Mouse (Mus musculus) small intestine, adult 2 months (tissue): ENCODE results near the gene Psmd3. TPM values are rescaled to one million over a fixed set of nuclear protein-coding genes. Genes with fewer than 3 reads are reported as not detected.
"Not testable (repeated sequence)": the region's sequence is repeated elsewhere in the genome, so short reads cannot be mapped to it uniquely, and the experiment has no call there.

Source experiments
- H3K27ac ChIP-seq: fragments of 200-500 bp; 2 replicates; pipeline ENCODE4 v1.5.1; 2012; ENCODE audit warnings: low read depth, low read length, control low read depth, inconsistent platforms; ENCODE audit not compliant: insufficient read depth
- H3K27me3 ChIP-seq: fragments of 200-500 bp; 2 replicates; pipeline ENCODE4 v1.6.1; 2012; ENCODE audit warnings: mild to moderate bottlenecking, moderate library complexity, low read length, inconsistent platforms; ENCODE audit not compliant: control insufficient read depth, insufficient read depth
- H3K36me3 ChIP-seq: fragments of 200-500 bp; 2 replicates; pipeline ENCODE4 v1.6.1; 2012; ENCODE audit warnings: mild to moderate bottlenecking, low read length, control low read depth, inconsistent platforms; ENCODE audit not compliant: control insufficient read depth, insufficient read depth
- H3K4me1 ChIP-seq: fragments of 200-500 bp; 2 replicates; pipeline ENCODE4 v1.6.1; 2012; ENCODE audit warnings: low read length, inconsistent platforms, mixed read lengths; ENCODE audit not compliant: control insufficient read depth, insufficient read depth, insufficient read length
- H3K4me3 ChIP-seq: fragments of 200-500 bp; 2 replicates; pipeline ENCODE4 v1.5.1; 2012; ENCODE audit warnings: low read depth, mild to moderate bottlenecking, control low read depth, inconsistent platforms, low read length, moderate library complexity
- CTCF ChIP-seq: fragments of 200-500 bp; IDR thresholded peaks from 2 replicates; pipeline ENCODE4 v1.5.1; 2012; ENCODE audit warnings: low read depth, mild to moderate bottlenecking, control low read depth, inconsistent platforms, low read length, moderate library complexity, mixed read lengths; ENCODE audit not compliant: insufficient replicate concordance, insufficient read length; ENCODE audit errors: extremely low read depth
- POLR2A ChIP-seq: fragments of 200-500 bp; IDR thresholded peaks from 2 replicates; pipeline ENCODE4 v1.6.1; 2012; ENCODE audit warnings: low read depth, mild to moderate bottlenecking, control low read depth, inconsistent platforms, low read length, moderate library complexity
- WGBS: fragments of 180-500 bp; shearing (Covaris S2); methylation state at CpG from one replicate; pipeline ENCODE4 v1.1.7; 2018; 5-methylcytosine and 5-hydroxymethylcytosine counted together
- polyA plus RNA-seq: library from polyadenylated mRNA; depleted of rRNA; stranded (reverse); fragments of >200 nt; gene quantifications from 2 replicates; pipeline ENCODE4 v1.2.3, GENCODE M21; 2012

The Psmd3 gene
- polyA plus RNA-seq, 1 experiment: 139 TPM

- H3K4me1 ChIP-seq, H3K4me3 ChIP-seq, H3K27ac ChIP-seq, H3K36me3 ChIP-seq, H3K27me3 ChIP-seq: not testable (repeated sequence)
- WGBS: 11% methylated on average over 7 of the region's 7 CpGs
- TF ChIP-seq CTCF: peak; percentile 71; the same call in 1 of the 2 replicates
These were observed 27.3 kb upstream of the Psmd3 start for GRCm38 (mm10) chr11:98655076-98655475.

- TF ChIP-seq CTCF (0 out of 2 replicates have a peak, but pooled peaks have one; percentile 6), POLR2A (no peak)
- WGBS: 4% methylated on average over 6 of the region's 6 CpGs
- no peaks in the 10 kb centered on the region for H3K36me3 ChIP-seq
These were observed 21.8 kb upstream of the Psmd3 start for GRCm38 (mm10) chr11:98660517-98660916.

GRCm38 (mm10) chr11:98664091-98664490 lies 18.3 kb upstream of the Psmd3 start, which contains the start of gene Gsdma:
Gene Gsdma, plus strand, starts transcription at chr11:98664351.
- no peak within 1 kb of the TSS for H3K4me3 ChIP-seq
- WGBS: 21% methylated on average over 4 of the region's 4 CpGs
- H3K4me1 ChIP-seq: no peaks in the 10 kb centered on the region
- no peaks in the 10 kb centered on the region for H3K36me3 ChIP-seq
- no peaks in the 10 kb centered on the region; the same call in 1 of the 2 replicates for H3K27me3 ChIP-seq
- no peak for TF ChIP-seq POLR2A
- TF ChIP-seq CTCF: no peak
- no peak within 1 kb of the TSS for H3K27ac ChIP-seq

More at GRCm38 (mm10) chr11:98660517-98660916, 21.8 kb upstream of the Psmd3 start:
- Histone ChIP-seq H3K4me1 (no peaks in the 10 kb centered on the region), H3K27me3 (no peaks in the 10 kb centered on the region), H3K4me3 (no peak overlapping the region), H3K27ac (no peak overlapping the region)

GRCm38 (mm10) chr11:98668984-98669383 lies 13.4 kb upstream of the Psmd3 start:
- TF ChIP-seq POLR2A (no peak), CTCF (no peak)
- no peak overlapping the region for H3K27ac ChIP-seq
- no peaks in the 10 kb centered on the region; the same call in 1 of the 2 replicates for H3K27me3 ChIP-seq
- no peaks in the 10 kb centered on the region for H3K36me3 ChIP-seq
- no peak overlapping the region for H3K4me3 ChIP-seq
- 10% methylated on average over 2 of the region's 2 CpGs for WGBS
- H3K4me1 ChIP-seq: no peaks in the 10 kb centered on the region

- Histone ChIP-seq H3K36me3 (no peaks in the 10 kb centered on the region), H3K27ac (no peak overlapping the region), H3K4me3 (no peak overlapping the region), H3K4me1 (no peaks in the 10 kb centered on the region), H3K27me3 (no peaks in the 10 kb centered on the region; the same call in 1 of the 2 replicates)
- WGBS: 65% methylated on average over 3 of the region's 3 CpGs
- TF ChIP-seq POLR2A: no peak
- TF ChIP-seq CTCF: no peak
These were observed 11.0 kb upstream of the Psmd3 start for GRCm38 (mm10) chr11:98671284-98671815.

GRCm38 (mm10) chr11:98671857-98672256 lies 10.5 kb upstream of the Psmd3 start:
- no peak overlapping the region for H3K27ac ChIP-seq
- no peaks in the 10 kb centered on the region; the same call in 1 of the 2 replicates for H3K27me3 ChIP-seq
- TF ChIP-seq CTCF (no peak), POLR2A (no peak)
- 22% methylated on average over 5 of the region's 5 CpGs for WGBS
- H3K4me3 ChIP-seq: no peak overlapping the region
- no peaks in the 10 kb centered on the region for H3K4me1 ChIP-seq
- no peaks in the 10 kb centered on the region for H3K36me3 ChIP-seq

- no peaks in the 10 kb centered on the region for H3K27me3 ChIP-seq
- H3K36me3 ChIP-seq: no peaks in the 10 kb centered on the region
- 74% methylated on average over 5 of the region's 5 CpGs for WGBS
- no peak overlapping the region for H3K27ac ChIP-seq
- no peaks in the 10 kb centered on the region for H3K4me1 ChIP-seq
- TF ChIP-seq CTCF (no peak), POLR2A (no peak)
- H3K4me3 ChIP-seq: no peak overlapping the region
These were observed 9.9 kb upstream of the Psmd3 start for GRCm38 (mm10) chr11:98672482-98672881.

GRCm38 (mm10) chr11:98673136-98673535 lies 9.2 kb upstream of the Psmd3 start:
- not testable (repeated sequence) for H3K4me3 ChIP-seq, H3K27me3 ChIP-seq, H3K27ac ChIP-seq, H3K36me3 ChIP-seq, H3K4me1 ChIP-seq
- TF ChIP-seq CTCF: peak; percentile 34; the same call in 1 of the 2 replicates
- under 1% methylated on average over 7 of the region's 7 CpGs for WGBS
